Mouse (Mus musculus): ENCODE results near the gene Pdpk1.

DNA sequence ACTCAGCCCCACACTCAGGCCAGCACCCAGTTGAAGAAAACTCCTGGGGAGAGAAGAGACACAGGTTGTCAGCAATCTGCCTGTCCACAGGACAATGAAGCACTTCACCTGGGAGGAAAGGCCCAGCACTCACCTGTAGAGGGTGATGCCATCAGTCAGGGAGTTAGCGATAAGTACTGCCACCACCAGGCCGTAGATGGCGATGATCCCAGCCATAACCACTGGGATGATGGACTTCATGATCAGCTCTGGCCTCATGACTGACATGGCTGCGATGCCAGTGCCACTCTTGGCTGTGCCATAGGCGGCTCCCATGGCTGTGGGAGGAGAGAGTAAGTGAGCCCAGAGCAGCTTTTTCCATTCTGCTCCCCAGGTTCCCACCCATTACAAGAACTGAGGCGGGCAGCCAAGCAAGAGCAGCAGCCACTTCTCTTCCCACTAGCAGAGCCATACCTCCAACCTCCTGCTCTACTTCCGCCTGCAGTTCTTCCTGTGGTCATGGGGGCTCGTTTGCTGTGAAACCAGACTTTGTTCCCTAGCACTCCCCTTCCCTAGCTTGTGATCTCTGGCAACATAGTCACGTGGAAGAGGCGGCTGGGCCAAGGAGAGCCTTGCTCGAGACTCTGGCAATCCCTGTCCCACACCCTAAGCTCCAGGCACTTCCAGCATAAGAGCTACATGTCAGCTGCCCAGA is 14.0 kb upstream of the Pdpk1 start:
- no peak for TF ChIP-seq CTCF (IDR thresholded peaks at IDR 0.05; ENCODE audit: borderline replicate concordance, insufficient read depth, low read length)
- TF ChIP-seq POLR2A (IDR thresholded peaks at IDR 0.05; ENCODE audit: low read depth, low read length), result no peak
